Mouse (Mus musculus): ENCODE data around the gene Baiap2l1.
"Not testable (repeated sequence)": the region's sequence is repeated elsewhere in the genome, so short reads cannot be mapped to it uniquely, and the experiment has no call there.

Baiap2l1 gene

DNA sequence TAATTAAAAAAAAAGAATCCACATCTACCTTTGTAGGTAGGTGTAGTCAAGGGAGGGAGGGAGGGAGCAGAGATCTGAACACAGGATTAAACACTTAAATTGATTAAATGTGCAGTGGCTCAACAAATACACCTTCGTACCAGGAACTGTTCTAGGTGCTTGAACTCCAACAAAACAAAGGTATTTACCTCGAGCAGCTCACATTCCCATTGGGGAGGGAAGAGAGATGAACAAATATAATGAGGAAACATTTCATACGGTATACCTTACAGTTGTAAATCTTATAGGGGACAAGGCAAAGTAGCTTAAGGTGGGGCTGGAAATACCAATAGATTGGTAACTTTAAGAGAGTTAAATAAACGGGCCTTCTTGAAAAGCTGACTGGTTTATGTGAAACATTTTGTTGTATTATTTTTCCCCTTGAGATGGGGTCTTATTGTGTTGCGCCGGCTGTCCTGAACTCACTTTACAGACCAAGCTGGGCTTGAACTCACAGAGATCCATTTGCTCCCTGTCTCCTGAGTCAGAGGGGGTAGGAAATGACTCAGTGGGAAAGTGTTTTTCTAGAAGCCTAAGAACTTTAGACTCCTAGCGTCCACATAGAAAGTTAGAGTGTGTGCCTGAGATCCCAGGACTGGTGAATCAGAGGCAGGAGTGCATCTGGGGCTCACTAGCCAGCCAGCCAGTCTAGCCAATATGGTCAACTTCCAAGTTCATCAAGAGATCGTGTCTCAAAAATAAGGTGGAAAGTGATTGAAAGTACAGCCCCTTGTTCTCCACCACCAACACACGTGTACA is 5.5 kb downstream of the Baiap2l1 start:
- ATAC-seq (ENCODE audit: insufficient number of reproducible peaks, low FRiP score, low TSS enrichment): no peak

DNA sequence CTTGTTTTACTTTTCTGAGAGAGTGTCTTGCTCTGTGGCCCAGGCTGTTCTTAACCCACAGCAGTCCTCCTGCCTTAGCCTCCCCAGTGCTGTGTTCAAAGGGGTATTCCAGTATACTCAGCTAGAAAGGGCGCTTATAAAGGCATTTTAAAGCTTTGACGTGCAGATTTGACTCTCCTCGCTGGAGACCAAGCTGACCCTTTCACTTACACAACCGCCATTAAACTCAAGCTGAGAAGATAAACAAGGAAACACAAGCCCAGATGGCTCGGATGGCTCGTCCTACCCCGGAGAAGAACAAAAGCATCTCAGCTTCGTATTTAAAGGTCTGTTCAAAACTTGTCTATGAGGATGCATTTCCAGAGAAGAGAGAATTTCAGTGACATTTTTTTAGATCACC is 6.7 kb downstream of the Baiap2l1 start:
- no peak for ATAC-seq (ENCODE audit: insufficient number of reproducible peaks, low FRiP score, low TSS enrichment)

DNA sequence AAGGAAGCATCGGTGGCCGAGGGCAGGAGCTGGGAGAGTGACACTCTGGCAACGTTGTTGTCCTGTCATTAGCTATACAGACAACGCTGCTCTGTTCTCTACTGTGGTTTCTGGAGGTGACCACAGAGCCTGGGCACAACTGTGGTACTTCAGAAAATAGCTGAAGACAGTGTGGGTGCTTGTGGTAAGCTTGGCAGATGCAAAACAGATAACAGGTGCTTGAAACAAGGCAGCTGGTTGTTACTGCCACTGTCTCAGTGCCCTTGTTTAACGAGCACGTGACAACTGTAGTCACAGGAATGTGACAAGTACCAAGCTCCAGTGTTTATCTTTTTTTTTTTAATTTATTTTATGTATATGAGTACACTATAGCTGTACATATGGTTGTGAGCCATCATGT is 13.3 kb downstream of the Baiap2l1 start:
- ATAC-seq (ENCODE audit: insufficient number of reproducible peaks, low FRiP score, low TSS enrichment): no peak

DNA sequence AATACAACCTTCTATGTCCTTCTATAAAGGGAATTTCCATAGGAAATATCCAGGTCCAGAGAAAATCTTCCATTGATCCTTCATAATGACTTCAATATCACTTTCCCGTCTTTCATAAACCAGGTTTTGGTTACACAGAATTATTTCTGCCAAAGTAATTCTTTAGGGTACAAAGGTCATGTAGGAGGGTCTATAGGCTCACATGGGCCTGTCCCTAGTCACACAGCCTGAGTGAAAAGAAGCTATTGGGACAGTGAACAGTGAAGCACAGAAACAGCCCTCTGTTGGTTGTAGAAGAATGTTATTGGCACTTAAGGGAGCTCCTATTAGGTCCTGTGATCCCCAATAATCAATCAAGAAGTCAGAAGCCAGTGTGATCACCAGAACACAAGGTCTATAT is 16.8 kb downstream of the Baiap2l1 start:
- no peak for ATAC-seq (ENCODE audit: insufficient number of reproducible peaks, low FRiP score, low TSS enrichment)

DNA sequence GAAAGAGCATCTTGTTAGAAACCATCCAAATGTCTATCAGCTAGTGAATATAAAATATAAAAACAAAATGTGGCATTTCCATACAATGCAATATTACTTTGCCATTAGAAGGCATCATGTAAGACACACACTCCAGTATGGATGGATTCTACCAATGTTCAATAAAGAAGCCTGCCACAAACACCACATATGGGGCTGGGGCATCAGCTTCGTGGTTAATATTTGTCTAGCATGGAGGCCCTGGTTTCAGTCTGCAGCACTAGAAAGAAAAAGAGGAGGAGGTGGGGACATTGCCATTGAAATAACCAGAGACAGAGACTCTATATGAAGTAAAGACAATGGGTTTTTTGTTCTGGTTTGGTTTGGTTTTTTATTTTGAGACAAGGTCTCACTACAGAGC is 19.1 kb downstream of the Baiap2l1 start:
- ATAC-seq (ENCODE audit: insufficient number of reproducible peaks, low FRiP score, low TSS enrichment): no peak

DNA sequence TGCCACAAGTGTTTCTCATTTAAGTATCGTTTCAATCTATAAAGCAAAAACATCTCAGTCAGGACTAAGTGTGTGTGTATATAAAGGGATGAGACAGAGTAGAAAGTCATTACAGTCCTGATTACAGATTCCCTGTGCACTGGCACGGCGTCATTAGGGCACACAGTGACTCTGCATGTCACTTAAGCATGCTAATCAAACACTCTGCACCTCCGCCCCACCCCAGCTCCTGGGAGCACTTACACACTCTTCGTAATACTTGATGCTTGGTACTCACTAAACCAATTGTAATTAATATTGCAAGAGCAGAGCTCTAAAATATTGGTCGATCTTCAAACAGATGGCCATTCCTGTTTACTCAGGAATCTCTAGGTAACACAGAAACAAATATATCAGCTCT is 22.6 kb downstream of the Baiap2l1 start:
- not testable (repeated sequence) for ATAC-seq (ENCODE audit: insufficient number of reproducible peaks, low FRiP score, low TSS enrichment)

DNA sequence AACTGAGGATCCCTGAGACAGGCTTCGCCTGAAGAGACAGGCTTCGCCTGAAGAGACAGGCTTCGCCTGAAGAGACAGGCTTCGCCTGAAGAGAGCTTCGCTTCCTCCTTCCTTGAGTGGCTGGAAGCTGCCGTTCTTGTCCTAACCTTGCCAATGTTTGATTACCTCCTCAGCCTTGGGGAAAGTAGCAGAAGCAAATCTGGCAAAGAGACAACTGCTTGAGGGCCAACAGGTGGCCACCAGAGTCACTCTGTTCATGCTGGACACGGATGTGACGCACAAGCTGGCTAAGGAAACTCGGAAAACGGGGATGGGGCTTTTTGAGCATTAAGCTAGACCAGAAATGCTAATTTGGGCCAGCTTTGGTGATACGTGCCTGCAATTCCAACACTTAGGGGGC is 23.9 kb downstream of the Baiap2l1 start:
- no peak for ATAC-seq (ENCODE audit: insufficient number of reproducible peaks, low FRiP score, low TSS enrichment)

DNA sequence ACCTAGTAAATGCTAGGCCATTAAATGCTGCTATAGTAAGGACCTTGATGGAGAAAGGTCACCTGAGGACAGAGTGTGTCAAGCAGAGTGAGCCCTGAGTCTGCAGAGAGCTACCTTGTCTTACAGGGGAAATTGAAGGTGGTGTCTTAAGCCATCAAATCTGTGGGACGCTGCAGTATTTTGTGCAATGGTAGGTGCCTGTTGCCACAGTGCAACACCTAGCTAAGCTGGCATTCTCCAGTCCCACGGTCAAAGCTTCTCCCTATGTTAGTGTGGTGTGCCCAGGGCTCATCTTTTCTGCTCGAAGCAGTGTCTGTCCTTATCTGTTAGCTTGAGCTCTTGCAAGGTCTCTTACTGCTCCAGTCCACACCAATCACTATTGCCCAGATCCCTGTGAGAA is 35.2 kb downstream of the Baiap2l1 start:
- ATAC-seq (ENCODE audit: insufficient number of reproducible peaks, low FRiP score, low TSS enrichment): no peak

DNA sequence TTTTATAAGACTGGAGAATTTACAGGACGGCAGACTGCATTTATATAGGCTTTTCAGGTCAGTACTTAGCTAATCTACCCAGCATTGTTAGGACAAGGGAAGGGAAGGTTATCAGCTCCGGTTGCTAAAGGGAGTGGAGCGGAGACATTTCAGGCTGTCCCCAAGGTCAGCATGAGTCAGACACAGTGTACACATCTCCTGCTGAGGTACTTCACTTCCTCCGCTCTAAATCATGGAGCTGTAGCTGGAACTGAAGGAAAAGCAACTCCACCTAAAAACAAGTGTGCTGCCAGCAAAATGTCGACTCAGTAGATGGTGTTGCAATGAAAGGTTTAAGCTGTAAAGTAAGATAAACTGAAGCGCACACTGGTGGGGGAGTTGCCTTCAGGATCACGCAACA is 36.2 kb downstream of the Baiap2l1 start:
- ATAC-seq (ENCODE audit: insufficient number of reproducible peaks, low FRiP score, low TSS enrichment): no peak

DNA sequence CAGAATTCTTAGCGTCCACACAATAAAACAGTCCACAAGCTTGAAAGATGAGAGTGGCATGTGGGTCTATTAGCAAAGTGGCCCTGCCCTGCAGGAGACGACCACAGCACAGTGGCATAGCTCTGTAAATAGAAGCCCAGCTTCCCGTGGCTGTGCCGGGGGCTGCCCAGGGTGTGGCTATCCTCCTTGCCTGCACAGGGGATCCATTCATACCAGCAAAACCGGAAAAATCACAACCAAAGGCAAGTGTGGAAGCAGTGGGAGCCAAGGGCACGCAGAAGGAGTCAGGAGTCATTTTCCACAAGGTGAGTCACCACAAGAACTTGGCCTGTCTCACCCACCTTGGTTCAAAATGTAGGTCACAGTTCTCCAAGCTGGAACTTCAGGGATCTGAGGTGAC is 39.6 kb downstream of the Baiap2l1 start:
- ATAC-seq (ENCODE audit: insufficient number of reproducible peaks, low FRiP score, low TSS enrichment): no peak

DNA sequence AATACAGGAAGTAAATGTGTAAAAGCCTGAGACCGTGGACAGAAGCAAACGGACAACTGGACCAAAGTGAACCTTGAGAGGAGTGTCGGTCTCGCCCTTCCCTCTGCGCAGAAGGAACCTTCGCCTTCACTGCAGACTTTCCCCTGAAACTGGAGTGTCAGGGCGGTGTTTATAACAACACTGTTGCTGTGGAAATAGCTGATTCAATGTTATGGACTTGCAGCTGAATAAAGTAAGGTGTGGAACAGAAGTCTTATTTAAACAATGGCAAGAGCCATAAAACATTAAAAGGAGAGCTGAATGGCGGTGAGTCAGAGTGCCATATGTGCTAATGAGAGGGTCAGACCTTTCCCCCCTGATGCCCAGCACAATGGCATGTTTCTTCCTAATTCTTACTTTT is 40.5 kb downstream of the Baiap2l1 start:
- no peak for ATAC-seq (ENCODE audit: insufficient number of reproducible peaks, low FRiP score, low TSS enrichment)

DNA sequence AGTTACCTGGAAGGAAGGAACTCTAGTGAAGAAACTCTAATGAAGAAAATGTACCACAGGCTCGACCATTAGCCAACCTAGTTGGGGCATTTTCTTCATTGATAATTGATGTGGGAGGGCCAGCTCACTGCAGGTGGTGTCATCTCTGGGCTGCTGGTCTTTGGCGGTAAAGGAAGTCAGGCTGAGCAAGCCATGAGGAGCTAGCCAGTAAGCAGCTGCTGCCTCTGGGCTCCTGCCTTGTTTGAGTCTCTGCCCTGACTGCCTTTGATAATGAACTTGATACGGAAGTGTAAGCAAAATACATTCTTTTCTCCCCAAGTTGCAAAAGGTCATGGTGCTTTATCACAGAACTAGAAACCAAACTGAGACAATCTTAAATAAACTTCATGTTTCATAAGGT is 41.5 kb downstream of the Baiap2l1 start:
- no peak for ATAC-seq (ENCODE audit: insufficient number of reproducible peaks, low FRiP score, low TSS enrichment)

DNA sequence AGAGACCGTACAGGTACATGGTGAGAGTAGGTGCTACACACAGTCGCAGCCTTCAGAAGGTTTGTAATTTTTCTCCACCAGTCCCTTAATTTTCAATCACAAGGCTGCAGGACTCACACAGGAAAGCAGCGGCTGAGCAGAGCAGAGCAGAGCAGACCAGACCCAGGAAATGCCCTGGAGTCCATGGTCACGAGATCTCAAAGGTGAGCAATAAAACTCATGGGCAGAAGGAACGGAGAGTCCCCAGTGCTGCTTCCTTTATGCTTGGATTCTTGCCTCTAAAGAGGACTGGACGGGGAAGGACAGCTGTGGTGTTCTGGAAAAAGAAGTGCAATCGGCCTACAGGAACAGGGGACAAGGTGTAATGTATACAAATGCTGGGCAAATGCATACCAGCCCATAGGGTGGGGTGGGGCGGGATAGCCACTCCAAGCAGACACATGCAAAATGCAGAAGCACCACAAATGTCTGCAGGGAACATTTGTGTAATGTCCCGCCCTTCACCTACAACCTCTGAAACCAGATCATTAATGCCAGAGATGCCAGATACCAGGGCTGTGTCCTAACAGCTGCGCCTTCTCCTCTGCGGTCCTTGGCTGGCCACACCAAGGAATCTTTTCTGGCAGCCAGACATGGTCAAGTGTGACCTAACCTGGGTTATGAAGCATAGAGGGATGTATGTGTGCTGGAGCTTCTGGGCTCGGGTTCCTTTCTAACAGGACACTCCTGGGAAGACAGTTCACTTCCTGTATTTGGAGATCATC is 43.0 kb downstream of the Baiap2l1 start:
- ATAC-seq (ENCODE audit: insufficient number of reproducible peaks, low FRiP score, low TSS enrichment): no peak

DNA sequence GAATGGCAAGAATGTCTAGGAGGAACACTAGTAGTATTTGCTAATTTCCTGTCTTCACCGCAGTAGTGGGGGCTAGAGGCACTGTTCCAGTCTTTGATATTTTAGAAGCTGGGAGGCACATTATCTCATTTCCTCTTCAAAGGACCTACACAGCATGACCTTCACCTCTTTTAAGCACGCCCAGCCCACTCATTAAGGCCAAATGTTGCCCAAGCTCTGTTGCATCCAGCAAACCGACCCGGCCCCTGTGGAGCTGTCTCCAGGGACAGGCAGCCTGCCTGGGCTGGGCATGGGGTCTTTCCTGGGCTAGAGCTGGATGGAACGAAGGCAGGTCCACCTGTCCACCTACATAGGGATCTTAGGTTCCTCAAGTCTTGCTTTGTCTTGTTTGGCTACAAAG is 44.6 kb downstream of the Baiap2l1 start:
- no peak for ATAC-seq (ENCODE audit: insufficient number of reproducible peaks, low FRiP score, low TSS enrichment)

DNA sequence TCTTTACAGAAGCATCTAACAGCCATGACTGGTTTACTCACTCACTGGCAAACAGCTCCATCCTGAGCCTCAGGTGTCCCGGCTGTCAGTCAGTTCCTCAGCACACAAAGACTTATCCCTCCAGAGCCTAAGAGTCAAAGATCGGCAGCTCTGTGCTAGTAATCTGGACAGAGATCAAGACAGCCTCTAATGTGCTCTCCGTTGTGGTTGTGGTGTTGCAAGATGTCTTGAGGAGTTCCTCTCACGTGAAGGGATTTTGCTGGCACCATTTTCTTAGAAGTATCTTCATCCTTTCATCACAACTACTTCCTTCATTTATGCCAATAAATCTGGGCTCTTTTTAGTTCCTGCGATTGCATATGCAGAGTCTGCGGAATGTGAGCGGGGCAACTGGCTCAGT is 45.7 kb downstream of the Baiap2l1 start:
- ATAC-seq (ENCODE audit: insufficient number of reproducible peaks, low FRiP score, low TSS enrichment): no peak

DNA sequence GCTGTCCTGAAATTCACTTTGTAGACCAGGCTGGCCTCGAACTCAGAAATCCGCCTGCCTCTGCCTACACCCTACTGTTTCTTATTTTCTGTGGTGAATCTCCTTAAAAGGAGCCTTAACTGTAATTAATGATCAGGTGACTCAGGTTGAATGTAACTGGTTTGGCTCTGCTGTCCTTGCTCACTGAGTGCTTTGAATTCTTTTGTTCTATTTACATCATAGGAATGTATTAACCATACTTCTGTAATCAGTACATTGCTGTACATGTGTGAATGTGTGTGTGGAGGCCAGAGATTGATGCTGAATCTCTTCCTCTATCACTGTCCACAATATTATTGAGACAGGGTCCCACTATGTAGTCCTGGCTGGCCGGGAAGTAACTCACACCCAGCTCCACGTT is 49.0 kb downstream of the Baiap2l1 start:
- ATAC-seq (ENCODE audit: insufficient number of reproducible peaks, low FRiP score, low TSS enrichment): no peak

DNA sequence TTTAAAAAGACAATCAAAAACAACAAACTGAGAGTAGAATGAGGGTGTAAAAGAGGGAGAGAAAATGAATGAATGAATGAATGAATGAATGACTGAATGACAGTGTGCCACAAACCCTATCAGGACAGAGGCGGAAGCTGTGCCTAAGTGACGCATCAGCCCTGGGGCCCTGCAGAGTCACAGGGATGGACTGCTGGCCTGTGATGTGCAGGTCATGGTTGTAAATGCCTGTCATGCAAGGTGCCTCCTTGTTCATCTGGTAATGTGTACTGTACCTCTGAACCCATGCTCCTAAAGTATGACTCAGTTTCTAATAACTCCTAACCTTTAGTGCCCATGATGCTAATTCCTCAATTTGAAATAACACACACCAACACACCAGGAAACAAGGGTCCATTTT is 54.8 kb downstream of the Baiap2l1 start:
- ATAC-seq (ENCODE audit: insufficient number of reproducible peaks, low FRiP score, low TSS enrichment): no peak

DNA sequence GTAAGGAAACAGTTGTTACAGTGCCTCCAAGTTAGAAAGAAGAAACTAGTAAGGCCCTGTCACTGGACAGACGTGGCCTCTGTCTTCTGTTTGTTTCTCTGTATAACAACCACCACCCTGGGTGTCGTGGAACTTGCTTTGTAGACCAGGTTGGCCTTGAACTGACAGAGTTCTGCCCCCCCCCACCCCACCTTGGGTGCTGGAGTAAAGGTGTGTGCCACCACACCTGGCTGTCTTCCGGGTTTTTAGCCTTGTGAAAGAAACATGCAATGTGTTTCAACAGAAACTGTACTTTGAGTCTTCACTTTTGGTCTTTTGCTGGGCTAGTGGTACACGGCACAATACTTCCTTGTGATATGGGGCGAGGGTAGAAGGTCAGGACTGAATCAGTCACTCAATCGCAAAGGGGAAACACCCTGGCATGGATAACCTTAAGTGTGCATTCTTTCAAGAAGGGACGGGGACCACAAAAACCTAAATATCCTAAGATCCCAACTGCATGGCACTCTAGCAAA is 61.8 kb downstream of the Baiap2l1 start:
- ATAC-seq (ENCODE audit: insufficient number of reproducible peaks, low FRiP score, low TSS enrichment): no peak

DNA sequence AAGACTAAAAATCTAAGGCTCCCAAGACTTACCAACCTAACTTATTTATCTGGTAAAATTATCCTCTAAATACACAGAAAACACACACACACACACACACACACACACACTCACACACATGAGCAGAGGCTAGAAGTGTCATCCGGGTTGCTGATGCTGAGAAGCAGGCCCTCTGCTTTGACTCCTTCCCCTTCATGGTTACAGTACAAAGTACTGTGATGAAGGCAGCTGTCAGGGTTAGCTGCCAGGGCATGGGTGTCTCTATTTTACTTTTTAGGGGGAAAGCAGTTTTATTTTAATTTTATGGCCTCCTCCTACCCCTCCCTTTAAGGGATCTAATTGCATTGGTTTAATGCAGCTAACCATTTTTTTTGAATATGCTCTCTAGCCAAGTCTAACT is 62.6 kb downstream of the Baiap2l1 start:
- no peak for ATAC-seq (ENCODE audit: insufficient number of reproducible peaks, low FRiP score, low TSS enrichment)

DNA sequence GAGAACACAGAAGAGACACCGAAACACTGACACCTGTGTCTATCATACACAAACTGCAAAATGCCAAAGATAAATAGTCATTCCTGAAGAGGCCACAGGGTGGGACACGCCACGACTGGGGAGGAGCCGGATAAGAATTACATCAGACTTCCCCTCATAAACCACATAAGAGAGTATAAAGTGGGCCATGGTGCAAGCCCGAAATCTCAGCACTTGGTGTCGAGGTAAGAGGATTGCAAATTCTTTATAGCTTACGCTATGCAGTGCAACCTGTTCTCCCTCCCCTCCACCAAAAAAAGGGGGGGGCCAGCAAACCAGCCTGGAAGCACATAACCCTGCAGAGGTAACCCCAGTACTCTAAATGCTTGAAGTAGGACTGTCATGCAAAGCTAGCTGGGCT is 63.0 kb downstream of the Baiap2l1 start:
- ATAC-seq (ENCODE audit: insufficient number of reproducible peaks, low FRiP score, low TSS enrichment): no peak

DNA sequence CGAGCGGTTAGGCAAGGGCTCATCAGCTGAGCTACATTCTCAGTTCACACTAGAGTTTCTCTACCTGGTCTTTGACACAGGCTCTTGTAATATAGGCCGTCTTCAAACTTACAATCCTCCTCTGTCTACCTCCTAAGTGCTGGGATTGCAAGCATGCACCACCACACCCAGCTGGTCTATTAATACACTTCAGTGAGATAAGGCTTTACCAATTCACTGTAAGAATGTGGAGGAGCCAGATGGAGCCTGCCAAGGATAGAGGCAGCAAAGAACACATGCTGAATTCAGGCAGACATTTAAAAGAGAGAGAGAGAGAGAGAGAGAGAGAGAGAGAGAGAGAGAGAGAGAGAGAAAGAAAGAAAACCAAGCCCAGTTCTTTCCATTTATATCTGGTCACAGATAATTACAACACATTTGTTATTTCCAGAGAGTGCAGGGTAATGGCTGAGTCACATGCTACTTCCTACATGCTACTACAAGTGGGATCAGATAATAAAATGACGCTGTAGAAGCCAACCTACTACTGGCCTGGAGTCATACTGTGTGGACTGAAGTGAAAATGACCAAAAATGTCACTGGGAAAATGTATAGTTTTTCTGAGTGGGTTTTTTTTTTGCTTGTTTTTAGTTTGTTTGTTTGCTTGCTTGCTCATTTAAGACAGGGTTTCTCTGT is 68.0 kb downstream of the Baiap2l1 start:
- ATAC-seq (ENCODE audit: insufficient number of reproducible peaks, low FRiP score, low TSS enrichment): no peak

Data from cerebellum, adult (tissue).